Mouse (Mus musculus): Measurements from ENCODE around the gene Cep104. TPM values are rescaled to one million over a fixed set of nuclear protein-coding genes. Genes with fewer than 3 reads are reported as not detected.

Gene Cep104
- total RNA-seq, 2 experiments from 2014 or later: 26.0 to 27.9 TPM

DNA sequence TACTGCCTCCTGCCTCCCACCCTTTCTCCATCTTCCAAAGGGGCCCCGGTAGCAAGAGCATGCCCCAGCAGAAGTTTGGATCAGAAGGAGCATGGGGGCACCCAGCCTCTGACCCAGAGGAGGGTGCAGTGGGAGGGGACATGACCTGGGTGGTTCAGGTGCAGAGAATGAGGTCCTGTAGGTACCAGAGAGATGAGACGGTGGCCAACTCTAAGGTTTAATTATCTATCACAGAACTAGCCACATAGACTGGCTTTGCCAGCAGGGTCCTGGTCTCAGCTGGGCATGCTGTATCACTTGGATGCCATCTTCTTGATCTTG lies 51.4 kb downstream of the Cep104 start:
- DNase-seq (ENCODE audit: low spot score): no peak
- intact Hi-C loops (cut with DNase I): no loop called here

DNA sequence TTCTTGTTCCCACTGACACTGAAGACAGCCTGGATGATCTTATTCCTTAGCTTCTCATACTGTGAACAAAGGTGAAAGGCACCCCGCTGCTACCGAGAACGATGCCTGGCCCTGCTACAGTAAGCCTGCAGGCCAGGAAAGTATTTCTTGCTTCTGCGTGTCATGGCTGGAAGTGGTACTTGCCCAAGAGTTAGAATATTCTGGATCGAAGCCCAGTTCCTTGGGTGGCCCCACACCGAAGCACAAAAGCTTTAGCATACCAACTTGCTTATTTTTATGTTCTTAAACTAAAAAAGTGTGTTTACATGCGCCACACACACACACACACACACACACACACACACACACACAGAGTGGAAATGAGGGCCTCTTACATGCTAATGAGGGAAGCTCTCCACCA lies 53.1 kb downstream of the Cep104 start:
- intact Hi-C loops (cut with DNase I): no loop called here
- no peak for DNase-seq (ENCODE audit: low spot score)

DNA sequence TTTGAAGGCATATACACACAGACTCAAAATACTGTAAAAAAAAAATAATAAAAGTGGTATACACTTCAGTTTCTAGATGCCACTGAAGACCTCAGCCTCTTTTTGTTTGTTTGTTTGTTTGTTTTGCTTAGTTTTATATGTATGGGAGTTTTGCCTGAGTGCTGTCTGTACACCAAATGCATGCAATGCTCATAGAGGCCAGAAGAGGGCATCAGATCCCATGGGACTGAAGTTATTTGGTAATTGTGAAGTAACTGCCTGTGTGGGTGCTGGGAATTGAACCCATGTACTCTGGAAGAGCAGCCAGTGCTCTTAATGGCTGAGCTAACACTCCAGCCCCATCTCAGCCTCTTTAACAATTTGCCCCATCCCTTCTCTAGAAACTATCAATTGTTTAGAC lies 53.7 kb downstream of the Cep104 start:
- no peak for DNase-seq (ENCODE audit: low spot score)
- intact Hi-C loops (cut with DNase I): no loop called here

GRCm38 (mm10) chr4:154037123-154037522 lies 62.1 kb downstream of the Cep104 start:
- intact Hi-C loops (cut with DNase I): no loop called here
- DNase-seq (ENCODE audit: low spot score): no peak

- intact Hi-C loops (cut with DNase I): no loop called here
- DNase-seq (ENCODE audit: low spot score): no peak
Observed at GRCm38 (mm10) chr4:154042577-154042976, 67.6 kb downstream of the Cep104 start, which contains the start of gene Ccdc27. Ccdc27 (minus strand) TSS chr4:154042677.

- intact Hi-C loops (cut with DNase I): no loop called here
- DNase-seq (ENCODE audit: low spot score): no peak
Observed at GRCm38 (mm10) chr4:154045837-154046236, 70.8 kb downstream of the Cep104 start.

GRCm38 (mm10) chr4:154051401-154051800 lies 76.4 kb downstream of the Cep104 start:
- intact Hi-C loops (cut with DNase I): no loop called here
- no peak for DNase-seq (ENCODE audit: low spot score)

GRCm38 (mm10) chr4:154053065-154053464 lies 78.1 kb downstream of the Cep104 start:
- DNase-seq (ENCODE audit: low spot score): no peak
- intact Hi-C loops (cut with DNase I): no loop called here

DNA sequence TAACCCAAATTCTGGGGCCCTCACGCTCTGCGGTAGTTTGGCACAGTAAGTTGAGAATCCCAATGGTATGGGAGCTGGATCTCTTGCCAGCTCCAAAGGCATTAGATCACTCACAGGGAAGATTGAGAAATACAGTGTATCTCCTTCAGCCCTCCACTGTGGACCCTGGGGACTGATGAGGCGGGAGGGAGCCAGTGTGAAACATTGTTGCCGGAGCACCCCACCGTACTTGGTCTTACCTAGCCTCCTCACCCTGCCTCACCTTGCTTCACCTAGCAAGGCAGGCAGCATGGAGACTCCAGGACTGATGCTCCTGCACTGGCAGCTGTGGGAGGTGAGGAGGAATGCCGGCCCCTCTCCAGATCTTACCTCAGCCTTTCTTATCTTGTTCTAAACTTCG lies 80.5 kb downstream of the Cep104 start:
- DNase-seq (ENCODE audit: low spot score): no peak
- intact Hi-C loops (cut with DNase I): no loop called here

DNA sequence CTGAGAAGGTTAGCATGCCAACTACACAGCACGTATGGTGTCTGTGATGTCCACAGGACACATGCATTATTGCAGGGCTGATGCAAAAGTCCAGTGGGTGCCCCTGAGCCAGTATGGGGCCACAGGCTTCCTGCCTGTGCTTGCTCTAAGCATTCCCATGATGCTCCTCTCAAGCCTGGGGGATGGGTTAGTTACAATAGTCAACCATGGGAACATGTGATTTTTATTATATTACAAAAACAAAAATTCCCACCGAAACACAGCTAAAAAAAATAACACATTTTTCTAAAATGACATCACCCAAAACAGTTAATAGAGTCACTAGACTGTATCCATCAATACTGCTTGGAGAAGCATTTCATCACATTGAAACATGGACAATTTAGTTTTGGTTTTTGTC lies 81.1 kb downstream of the Cep104 start:
- intact Hi-C loops (cut with DNase I): no loop called here
- no peak for DNase-seq (ENCODE audit: low spot score)

DNA sequence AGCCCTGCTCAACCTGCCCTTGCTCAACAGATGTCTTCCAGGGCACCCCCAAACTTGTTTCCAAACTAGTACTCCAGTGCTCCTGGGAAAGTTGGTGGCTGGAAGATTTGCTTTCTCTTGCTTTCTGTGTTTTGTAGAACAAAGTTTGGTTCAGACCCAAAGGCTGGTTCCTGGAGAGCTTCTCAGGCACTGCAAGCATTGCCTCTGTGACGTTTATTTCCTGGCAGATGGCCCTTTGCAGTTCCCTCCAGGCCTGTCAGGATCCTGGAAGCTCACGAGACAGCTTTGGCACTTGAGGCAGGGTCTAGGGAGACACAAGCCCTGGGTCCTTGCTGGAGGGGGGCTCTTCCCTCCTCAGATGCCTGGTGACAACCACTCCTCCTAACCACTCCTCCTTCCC lies 81.7 kb downstream of the Cep104 start:
- no peak for DNase-seq (ENCODE audit: low spot score)
- intact Hi-C loops (cut with DNase I): no loop called here

GRCm38 (mm10) chr4:154057696-154058095 lies 82.7 kb downstream of the Cep104 start:
- no peak for DNase-seq (ENCODE audit: low spot score)

More at GRCm38 (mm10) chr4:154057696-154058095, 82.7 kb downstream of the Cep104 start:
- intact Hi-C loops (cut with DNase I): no loop called here

Other genes with a start within 250 kb of the Cep104 start
- 10 to 100 TPM; 13.4 to 14.2 TPM for gene A430005L14Rik, start 18.0 kb upstream of the Cep104 start, total RNA-seq (2021)
- 1 to 10 TPM; 2.5 to 3.7 TPM for gene Dffb, start 68 bp upstream of the Cep104 start, total RNA-seq (2021)
- gene Lrrc47, start 36.5 kb downstream of the Cep104 start, total RNA-seq (2021): 10 to 100 TPM; 28.3 to 30.2 TPM
- 1 to 10 TPM; 5.8 to 5.9 TPM for gene Smim1, start 51.0 kb downstream of the Cep104 start, total RNA-seq (2021)
- gene Ccdc27, start 67.5 kb downstream of the Cep104 start, total RNA-seq (2021): not detected
- gene Trp73, start 165.0 kb downstream of the Cep104 start, total RNA-seq (2021): not detected
- gene Wrap73, start 167.2 kb downstream of the Cep104 start, total RNA-seq (2021): 10 to 100 TPM; 10.9 to 11.6 TPM
- 100 to 1,000 TPM; 118 to 124 TPM for gene Tprgl, start 185.5 kb downstream of the Cep104 start, total RNA-seq (2021)
- gene Megf6, start 195.5 kb downstream of the Cep104 start, total RNA-seq (2021): 1 to 10 TPM; 7.4 to 8.9 TPM